Mouse (Mus musculus) left cerebral cortex, adult 9 months (tissue): ENCODE results near the gene Mb.

ENCODE experiments used
- DNase-seq, 2 experiments: peaks; one replicate each; pipeline ENCODE4 v3.0.0; 2022; ENCODE audit warnings: low spot score in 2 of 2

Gene Mb

DNA sequence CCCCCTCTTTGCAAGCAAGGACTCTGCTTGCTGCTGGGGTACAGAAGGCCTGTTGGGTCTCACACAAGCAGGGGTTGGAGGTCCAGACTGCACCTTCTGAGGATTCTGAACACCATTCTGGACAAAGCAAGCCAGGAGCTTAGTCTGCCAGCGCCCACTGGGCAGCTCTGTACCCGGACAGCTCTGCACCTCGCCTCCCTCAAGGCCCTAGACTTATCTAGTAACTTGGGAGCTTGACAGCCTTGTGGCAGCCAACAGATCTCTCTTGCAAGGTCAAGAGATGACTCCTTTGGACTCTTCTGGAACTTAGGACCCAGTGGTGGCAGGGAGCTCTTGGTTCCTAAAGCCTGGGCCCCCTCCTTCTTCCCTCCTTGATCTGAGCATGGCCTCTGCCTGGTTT, 23.4 kb downstream of the Mb start:
- DNase-seq, result no peak

DNA sequence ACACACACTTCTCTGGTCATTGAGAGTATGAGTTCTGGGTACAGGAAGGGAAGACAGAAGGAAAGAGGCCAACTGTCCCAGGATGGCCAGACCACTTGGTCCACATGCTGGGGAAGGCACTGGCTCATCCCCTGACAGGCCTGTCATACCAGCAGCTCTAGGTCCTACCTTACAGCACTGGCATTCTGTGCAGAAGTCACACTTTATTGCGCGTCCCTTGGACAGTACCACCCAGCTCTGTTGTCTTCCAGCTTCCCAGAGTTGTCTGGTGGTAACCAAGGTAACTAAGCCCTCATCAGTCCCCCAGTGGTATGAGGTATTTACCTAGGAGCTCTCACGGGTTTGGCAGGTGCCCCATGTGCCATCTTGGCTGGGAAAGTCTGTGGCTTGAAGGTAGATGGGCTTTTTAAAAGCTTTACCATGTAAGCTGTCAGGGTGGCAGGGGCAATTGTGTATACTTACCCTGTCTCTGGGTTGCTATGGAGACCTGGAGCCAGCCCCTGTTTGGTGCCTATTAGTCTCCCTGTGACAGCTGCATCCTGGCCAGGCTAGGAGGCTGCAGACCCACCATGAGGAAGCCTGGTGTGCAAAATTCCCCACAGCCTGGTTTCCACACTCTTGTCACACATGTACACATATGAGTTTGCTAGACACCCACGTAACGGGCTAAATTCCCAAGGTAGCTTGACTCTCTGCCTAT, 24.4 kb downstream of the Mb start:
- DNase-seq, result no peak

DNA sequence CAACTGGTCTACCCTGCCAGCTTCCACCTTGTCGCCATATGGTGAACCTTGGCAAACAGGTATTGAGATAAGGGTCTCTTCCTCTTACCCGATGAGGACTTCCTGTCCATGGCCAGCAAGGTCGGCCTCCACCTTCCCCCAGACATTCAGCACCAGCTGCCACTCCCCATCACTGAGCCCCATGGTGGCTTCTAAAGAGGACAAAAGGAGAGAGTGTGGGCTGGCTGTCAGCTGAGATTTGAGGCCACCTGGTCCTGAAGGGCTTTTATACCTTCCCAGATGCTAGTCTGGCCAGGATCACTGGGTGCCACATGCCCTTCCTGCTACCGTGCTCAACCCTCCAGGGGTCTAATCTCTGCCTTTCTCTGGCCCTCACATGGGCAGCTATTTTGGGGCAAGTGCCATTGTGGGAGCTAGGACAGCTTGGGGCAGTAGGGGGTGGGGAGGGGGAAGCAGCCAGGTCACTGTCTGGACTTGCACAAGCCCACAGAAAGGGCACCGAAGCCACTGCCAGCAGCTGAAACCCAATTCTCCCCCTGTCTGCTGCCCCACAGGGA, 28.0 kb downstream of the Mb start:
- no peak for DNase-seq

DNA sequence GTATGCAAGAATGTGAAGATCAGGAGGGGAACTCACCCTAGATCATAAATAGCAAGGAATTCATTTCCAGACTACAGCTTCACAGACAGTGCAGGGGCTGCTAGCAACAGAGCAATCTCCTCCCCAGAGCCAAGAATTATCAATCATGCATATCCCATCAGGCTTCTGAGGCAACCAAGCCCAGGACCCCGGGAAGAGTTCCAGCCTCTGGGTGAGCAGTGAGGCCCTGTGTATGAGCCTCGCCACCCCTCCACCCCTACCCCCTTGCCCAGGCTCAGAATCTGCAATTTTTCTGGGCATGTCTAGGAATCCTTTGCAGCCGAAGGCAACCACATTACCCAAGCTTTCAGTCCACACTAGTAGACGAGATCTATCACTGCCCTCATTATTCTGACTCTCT, 28.6 kb downstream of the Mb start:
- DNase-seq, result no peak

DNA sequence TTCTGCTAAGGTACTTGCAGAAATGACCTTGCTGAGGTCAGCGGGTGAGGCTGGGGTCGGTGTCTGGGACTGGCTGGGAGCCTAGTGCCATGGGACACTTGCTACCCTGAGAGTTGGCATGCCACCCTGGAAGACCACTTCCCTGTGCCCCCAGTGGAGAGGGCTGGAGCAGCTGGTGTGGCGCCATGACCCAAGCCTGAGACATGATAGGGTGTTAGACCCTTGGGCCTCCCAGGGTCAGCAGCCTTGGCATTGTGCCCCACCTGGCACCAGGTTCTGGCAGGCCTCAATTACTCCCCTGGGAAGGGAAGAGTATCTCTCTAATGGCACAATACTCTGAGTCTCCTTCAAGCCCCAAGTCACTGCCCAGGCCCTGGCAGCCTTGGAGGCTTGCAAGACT, 29.4 kb downstream of the Mb start:
- no peak for DNase-seq

DNA sequence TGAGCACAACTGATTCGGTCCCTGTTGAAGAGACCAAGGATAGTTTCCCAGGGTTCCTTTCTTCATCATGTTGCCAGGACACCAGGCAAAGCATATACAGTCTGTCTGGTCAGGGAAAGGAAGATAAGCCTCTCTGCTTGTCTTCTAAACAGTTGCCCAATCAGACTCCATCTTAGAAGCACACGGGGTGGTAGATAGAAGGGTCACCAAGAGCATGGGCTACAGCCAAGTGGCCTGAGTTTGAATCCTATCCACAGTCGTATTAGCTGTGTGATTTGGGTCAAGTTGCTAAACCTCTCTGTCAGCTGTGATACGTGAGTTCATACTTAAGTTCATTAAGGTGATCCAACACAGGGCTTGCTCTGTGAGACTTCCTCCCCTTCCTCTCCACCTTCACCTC, 30.3 kb downstream of the Mb start:
- no peak for DNase-seq

DNA sequence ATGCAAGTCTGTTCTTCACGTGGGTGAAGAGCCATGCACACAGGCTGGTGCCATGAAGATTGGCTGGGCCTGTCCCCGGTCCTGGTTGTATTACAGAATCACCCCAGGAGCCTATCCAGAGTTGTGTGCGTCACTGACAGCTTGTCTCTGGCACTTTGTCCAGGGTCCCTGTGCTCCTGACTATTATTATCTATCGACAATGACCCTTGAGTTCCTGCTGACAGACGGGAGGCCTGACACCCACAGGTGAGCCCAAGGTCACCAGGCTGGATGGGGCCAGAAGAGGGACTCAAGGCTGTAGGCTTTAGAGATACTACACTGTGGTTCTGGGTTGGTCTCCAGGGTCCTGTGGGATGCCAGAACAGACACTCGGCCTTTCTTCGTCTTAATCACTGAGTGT, 30.9 kb downstream of the Mb start:
- no peak for DNase-seq

DNA sequence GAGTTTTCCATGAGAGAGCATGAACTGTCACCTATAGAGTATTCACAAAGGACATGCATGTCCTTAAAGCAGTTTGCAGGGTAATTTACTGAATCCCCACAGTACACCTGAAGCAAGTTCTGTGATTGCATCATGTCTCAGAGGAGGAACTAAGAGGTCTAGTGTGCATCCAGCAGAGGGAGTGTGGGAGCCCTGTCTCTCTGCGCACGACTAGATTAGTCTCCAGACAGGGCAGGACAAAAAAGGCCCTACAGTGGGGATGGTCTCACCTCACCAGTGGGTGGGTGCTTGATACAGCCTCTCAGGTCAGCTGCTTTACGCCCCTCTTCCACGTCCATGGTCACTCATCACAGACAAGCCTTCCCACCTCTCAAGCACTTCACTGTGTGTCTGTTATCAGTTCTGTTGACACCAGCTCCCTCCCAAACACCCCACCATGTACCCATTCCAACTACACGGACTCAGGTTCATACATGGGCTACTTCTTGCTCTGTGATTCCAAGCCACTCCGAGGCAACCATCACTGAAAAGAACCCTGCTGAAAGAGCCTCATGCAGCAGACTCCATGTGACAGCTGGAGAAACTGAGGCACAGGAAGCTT, 31.6 kb downstream of the Mb start:
- DNase-seq, result peak in 1 of 2 experiments; percentile 36

DNA sequence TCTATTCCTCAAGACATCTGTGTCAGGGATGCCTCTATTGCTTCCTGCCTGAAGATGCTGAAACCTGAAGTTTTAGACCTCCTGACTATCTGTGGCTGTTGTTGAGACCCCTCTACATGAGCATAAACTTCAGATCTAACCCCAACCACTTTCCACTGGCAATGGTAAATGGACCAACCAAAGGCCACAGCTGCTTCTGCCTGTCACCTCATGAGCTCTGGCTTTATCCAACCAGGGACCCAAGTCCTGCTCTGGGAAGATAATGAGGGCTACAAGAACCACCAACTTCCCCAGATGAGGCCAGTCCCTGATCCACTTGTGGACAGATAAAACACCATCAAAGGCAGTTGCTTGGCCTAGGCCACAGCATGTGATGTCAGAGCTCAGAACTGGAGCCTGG, 32.6 kb downstream of the Mb start:
- DNase-seq, result no peak

DNA sequence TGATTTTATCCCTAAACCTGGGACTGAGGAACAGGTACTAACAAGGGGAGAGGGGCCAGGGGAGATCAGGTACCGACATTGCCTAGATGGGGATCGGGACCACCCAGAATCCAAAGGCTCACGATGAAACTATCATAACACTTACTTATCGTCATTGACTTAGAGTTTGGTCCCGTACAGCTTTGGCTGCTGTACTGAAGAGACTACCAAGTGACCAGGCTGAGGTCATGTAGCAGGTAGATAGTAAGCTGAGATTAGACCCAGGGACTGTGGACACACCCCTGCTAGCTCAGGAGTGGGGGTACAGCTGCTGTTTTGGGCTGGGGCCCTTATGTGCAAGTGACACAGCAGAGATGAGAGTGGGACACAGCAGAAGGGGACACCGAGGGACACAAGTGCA, 34.0 kb downstream of the Mb start:
- DNase-seq, result no peak

DNA sequence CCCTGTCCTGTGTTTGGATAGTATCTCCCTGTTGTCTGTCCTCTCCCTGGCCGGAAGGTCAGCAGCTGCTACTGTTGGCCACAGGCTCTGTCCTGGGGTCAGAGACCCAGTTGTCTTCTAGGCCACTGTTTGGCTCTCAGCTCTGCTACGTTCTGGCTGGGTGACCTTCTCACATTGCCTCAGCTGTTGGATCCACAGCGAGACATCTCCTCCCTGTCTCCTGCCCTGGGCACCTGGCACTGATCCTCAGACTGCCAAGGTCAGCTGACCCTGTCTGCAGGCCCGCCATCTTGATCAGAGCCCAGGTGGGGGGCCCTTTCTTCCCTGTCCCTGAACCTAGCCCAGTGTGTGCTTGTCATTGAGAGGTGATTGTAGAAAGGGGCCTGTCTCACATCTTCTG, 35.5 kb downstream of the Mb start:
- no peak for DNase-seq

DNA sequence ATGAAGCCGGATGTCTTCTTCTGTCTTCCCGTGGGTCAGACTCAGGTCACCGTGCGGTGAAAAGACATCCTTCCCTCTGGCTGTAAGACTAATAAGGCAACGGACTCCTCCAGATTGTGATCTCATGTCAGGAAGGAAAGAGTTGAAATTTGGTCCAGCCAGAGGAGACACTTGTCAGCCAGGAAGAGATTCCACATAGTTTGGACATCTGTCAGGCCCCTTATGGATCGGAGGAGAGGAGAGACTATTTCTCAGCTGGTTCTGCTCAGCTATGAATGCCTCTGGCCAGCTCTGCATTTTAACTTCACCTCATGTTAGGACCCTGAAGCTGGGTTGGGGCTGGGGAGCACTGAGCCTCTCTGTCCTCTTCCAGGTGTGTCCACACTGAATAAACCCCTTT, 36.0 kb downstream of the Mb start:
- no peak for DNase-seq

DNA sequence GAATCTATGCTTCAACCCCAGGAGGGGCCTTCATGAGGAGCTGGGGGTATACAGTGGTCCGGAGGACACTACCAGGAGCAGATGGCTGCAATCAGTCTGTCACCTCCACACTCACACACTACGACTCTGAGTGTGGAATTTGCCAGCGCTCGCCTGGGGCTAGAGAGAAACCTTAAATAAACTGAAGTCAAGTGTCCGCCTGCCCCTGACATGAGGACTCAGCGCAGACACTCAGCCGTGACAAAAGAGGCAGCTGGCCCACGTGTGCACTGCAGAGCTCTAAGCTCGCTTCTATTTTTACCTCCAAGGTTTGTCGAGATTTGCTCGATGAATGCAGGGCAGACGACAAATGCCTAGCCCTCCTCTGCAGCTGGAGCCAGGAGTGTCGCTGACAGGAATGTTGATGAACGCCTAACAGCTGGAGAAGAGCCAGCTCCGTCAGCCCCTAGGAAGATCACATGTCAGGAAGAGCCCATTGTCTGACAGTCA, 36.7 kb downstream of the Mb start:
- peak; percentile 41 to 47 for DNase-seq

DNA sequence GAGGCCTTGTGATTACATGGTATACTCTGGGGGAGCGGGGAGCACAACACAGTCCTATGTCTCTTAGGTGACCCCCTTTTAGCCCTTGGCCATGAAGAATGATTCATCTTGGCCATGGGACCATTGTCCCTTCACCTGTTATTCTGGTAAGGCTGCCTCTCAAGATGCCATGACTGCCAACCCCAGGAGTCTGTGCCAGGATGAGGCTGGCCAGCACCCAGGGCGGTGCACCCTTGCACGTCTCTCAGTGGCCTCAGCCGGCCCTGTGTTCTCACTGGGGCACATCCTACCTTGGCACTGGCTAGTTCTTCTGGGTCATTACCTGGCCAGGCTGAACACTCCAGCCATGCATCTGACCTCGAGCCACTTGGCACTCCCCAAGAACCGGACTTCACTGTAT, 41.6 kb downstream of the Mb start:
- no peak for DNase-seq

DNA sequence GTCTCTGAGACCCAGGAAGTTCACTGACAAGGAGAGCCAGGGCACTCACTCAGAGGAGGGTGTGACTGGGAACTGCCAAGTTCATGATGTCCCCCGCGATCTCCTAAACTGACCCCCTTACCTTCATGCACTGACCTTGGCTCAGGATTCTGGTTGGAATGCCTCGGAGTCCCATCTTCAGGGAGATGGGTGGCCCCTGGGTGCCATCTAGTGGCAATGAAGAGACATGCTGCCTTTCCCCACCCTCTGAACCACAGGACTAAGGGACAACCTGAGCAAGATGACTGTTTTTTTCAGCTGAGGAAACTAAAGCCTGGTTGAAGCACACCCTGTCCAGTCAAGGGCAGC, 46.6 kb downstream of the Mb start:
- peak in 1 of 2 experiments; percentile 59 for DNase-seq

DNA sequence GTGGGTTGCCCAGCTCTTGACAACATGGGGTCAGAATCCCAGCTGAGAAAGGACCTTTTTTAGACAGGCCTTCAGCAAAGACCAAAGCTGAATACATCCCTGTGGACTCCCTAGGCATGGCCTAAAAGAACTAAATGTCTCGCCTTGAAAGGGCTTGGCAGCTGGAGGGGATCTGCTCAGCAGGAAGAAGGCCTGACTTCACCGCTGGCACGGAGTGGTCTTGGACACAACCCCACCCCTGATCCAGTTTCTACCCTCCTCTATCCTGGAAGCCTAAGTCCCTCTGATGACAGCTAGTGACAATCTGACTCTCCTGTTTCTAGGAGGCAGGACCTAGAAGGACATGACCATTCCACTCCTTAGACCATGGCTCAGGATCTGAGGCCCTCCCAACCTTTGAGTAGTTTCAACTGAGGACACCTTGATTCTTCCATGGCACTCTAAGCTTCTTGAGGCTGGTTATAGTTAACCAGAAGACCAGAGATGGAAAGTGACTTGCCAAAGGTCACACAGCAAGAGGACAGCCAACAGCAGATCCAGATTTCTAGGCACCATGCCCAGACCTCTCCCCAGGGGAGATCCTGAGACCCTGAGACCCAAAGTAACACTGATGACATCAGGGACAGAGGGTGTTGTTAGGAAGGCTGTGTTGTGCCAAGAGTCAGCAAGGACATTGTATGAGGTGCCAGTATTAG, 47.1 kb downstream of the Mb start:
- DNase-seq, result no peak

DNA sequence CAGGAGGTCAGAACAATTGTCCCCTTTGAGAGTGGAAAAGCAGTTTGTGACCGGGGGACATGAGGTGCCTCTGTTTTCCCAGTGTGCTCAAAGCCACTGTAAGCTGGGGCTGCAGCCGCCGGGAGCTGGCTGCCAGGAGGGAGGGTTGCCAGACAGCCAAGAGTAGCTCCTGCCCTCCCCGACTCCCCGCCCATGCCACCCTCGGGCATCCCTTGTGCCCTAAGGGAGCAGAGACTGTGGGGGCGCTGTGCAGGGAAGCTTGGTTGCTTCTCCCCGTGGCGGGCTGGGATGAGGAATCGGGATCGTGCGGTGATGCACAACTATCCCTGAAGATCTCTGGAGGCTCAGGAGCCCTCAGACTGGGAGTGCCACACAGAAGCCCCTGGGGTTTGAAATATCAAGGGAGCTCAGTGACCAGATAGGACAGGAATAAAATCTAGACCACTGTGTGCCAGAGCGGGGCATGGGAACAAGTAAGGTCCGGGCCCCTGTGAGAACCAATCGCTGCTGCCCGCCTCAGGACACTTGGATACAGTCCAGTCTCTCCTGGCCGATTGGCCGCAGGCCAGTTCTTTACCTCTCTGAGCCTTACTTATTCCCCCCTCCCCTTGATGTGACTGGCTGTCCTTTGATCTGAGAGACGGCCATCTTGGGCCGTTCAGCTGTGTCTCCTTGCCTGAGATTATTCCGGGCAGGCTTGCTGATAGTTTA, 51.4 kb downstream of the Mb start:
- DNase-seq, result no peak

DNA sequence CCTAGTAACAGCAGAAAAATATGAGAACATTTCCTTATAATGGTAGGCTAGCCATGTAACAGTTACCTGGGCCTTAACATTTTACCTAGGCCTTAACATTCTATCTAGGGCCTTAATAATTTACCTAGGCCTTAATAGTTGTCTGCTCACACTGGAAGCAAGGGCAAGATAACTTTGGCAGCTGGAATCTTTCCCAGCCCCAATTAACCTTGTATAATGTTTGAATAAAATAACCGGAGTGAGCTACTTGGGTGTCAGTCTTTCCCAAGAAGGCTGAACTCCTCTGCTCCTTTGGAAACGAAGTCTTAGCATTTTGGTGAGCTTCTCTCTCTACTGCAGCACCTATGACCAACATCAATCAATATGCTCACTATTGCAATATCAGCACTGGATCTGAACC, 52.4 kb downstream of the Mb start:
- DNase-seq, result no peak

DNA sequence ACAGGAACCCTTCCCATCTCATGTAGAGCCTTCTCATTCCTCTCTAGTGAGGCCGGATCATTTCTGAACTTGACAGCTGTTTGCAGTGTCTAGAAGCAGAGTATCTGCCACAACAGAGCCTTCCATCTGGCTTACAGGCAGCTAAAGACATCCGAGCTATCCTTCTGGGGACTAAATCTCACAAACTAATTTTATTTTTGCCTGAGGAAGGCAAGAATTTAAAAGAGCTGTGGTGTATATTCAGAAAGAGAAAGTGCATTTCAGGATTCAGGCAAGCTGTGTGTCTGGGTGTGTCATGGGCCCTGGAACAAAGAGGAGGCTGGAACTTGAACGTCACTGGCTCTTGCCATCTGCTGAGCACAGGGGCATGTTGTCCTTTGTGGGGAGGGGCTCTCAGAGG, 56.1 kb downstream of the Mb start:
- DNase-seq, result no peak

DNA sequence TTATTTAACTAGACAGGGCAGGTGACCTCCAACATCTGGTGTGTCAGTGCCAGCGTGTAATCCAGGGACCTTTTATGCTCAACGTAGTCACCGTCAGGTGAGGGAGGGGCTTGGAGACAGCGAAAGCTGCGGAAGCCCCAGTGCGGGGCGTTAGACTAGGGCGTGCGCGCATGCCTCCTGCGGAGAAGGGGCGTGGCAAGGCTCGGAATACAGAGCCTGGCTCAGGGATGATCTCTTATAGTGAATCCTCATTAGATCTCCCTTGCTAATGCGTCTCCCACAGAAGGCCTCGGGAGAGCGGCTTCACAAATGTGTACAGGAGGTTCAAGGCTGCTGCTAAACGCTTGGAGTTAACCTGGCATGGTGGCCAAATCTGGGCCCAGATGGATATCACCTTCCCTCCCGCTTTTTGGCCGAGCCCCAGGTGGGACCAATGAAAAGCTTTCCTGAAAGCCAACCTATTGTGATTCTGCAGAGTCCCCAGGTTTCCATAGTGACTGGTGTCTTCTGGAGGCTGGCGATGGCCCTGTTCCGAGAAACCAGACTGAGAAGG, 62.9 kb downstream of the Mb start:
- DNase-seq, result peak in 1 of 2 experiments; percentile 55

DNA sequence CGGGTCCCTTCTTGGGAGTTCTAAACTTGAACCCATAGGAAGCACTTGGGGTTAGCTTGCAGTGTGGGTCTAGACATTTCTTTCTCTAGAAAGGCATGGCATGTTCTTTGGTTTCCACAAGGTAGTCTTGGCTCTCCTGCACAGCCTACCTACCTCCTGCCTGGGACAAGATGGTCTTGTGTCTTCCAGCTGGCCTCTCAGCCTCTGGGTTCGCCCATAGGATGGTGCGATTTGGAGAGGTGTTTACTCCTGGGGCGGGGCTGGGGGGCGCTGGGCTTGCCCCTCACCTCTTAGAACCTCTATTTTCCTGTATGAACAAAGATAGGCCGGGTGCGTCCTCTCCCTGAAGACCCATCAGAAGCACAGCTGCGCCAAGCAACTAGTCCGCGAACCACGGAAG, 63.3 kb downstream of the Mb start:
- DNase-seq, result no peak

DNA sequence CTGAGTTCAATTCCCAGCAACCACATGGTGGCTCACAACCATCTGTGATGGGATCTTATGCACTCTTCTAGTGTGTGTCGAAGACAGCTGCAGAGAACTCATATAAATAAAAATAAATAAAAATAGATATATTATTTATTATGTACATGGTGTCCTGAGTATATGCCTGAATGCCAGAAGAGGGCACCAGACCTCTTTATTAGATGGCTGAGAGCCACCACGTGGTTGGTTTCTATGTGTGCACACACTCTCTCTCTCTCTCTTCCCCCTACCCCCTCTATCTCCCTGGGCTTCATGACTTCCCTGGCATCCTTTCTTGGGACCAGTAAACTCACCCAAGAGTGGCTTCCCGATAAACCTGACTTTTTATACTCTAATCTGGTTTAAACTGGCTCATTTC, 67.7 kb downstream of the Mb start:
- no peak for DNase-seq
